Mouse (Mus musculus) myocyte (in vitro differentiated cells): ENCODE measurements at regions not wholly inside any gene's neighbourhood (a gene's known extent, or its start where the extent isn't known, plus 50 kb on each side); places are given as distances from the start of the nearest gene placed in this dataset.

Experiments used
- H3K27me3 ChIP-seq: one replicate; pipeline ENCODE4 v1.6.1; 2011; ENCODE audit not compliant: control insufficient read depth, insufficient read depth, insufficient read length
- H3K36me3 ChIP-seq: one replicate; pipeline ENCODE4 v1.6.1; 2011; ENCODE audit not compliant: control insufficient read depth, insufficient read depth
- H3K4me2 ChIP-seq: one replicate; pipeline ENCODE4 v1.6.1; 2011; ENCODE audit warnings: low read depth, control low read depth
- H3K4me3 ChIP-seq: one replicate; pipeline ENCODE4 v1.5.1; 2011; ENCODE audit warnings: mild to moderate bottlenecking, control low read depth, moderate library complexity
- H3K79me2 ChIP-seq: one replicate; pipeline ENCODE4 v1.6.1; 2011; ENCODE audit not compliant: control insufficient read depth, insufficient read depth
- H3ac ChIP-seq: one replicate; pipeline ENCODE4 v1.6.1; 2011; ENCODE audit not compliant: control insufficient read depth, insufficient read length
- CEBPB ChIP-seq: IDR thresholded peaks from 2 replicates; pipeline ENCODE4 v1.6.1; 2011; ENCODE audit warnings: mild to moderate bottlenecking, moderate library complexity; ENCODE audit not compliant: poor library complexity, insufficient read depth, severe bottlenecking
- E2F4 ChIP-seq: IDR thresholded peaks from one replicate; pipeline ENCODE4 v1.6.1; 2011; ENCODE audit warnings: mild to moderate bottlenecking, control low read depth, moderate library complexity; ENCODE audit not compliant: insufficient read depth
- MAX ChIP-seq: IDR thresholded peaks from one replicate; pipeline ENCODE4 v1.6.1; 2011; ENCODE audit warnings: low read depth, mild to moderate bottlenecking, control low read depth
- MYOD1 ChIP-seq, 3 experiments: IDR thresholded peaks; one replicate each; pipeline ENCODE4 v1.6.1; 2011; ENCODE audit warnings: control low read depth in 2 of 3, low read depth in 2 of 3, mild to moderate bottlenecking in 2 of 3, moderate library complexity in 1 of 3; ENCODE audit not compliant: insufficient read length in 2 of 3, control insufficient read depth in 1 of 3
- MYOG ChIP-seq, 3 experiments: IDR thresholded peaks; one replicate each; pipeline ENCODE4 v1.6.1; 2011; ENCODE audit warnings: control low read depth in 2 of 3, low read depth in 2 of 3, mild to moderate bottlenecking in 2 of 3; ENCODE audit not compliant: insufficient read length in 2 of 3, control insufficient read depth in 1 of 3, insufficient read depth in 1 of 3
- POLR2A ChIP-seq: IDR thresholded peaks from one replicate; pipeline ENCODE4 v1.6.1; 2011; ENCODE audit warnings: low read depth, mild to moderate bottlenecking, control low read depth, moderate library complexity; ENCODE audit not compliant: insufficient read length
- POLR2AphosphoS2 ChIP-seq: IDR thresholded peaks from one replicate; pipeline ENCODE4 v1.6.1; 2011; ENCODE audit warnings: low read depth, control low read depth; ENCODE audit not compliant: insufficient read length
- REST ChIP-seq: IDR thresholded peaks from one replicate; pipeline ENCODE4 v1.6.1; 2011; ENCODE audit warnings: mild to moderate bottlenecking, control low read depth, moderate library complexity; ENCODE audit not compliant: insufficient read depth, insufficient read length
- SRF ChIP-seq: IDR thresholded peaks from one replicate; pipeline ENCODE4 v1.6.1; 2011; ENCODE audit warnings: low read depth; ENCODE audit not compliant: control insufficient read depth, insufficient read length
- TCF12 ChIP-seq: IDR thresholded peaks from one replicate; pipeline ENCODE4 v1.6.1; 2011; ENCODE audit warnings: mild to moderate bottlenecking, control low read depth; ENCODE audit not compliant: poor library complexity, insufficient read depth, severe bottlenecking
- TCF3 ChIP-seq: IDR thresholded peaks from one replicate; pipeline ENCODE4 v1.6.1; 2011; ENCODE audit warnings: low read depth, control low read depth; ENCODE audit not compliant: insufficient read length
- USF1 ChIP-seq: IDR thresholded peaks from one replicate; pipeline ENCODE4 v1.6.1; 2011; ENCODE audit warnings: low read depth, mild to moderate bottlenecking, control low read depth, moderate library complexity

- no peaks in the 10 kb centered on the region for H3K27me3 ChIP-seq
- TF ChIP-seq TCF12 (no peak), SRF (no peak), POLR2A (no peak), TCF3 (no peak), MYOG (IDR thresholded peaks at IDR 0.05; ENCODE audit: control insufficient read depth in 1 of 3, insufficient read depth in 1 of 3, insufficient read length in 2 of 3, low read depth in 2 of 3) (no peak), REST (no peak), USF1 (no peak), E2F4 (no peak), MYOD1 (IDR thresholded peaks at IDR 0.05; ENCODE audit: control insufficient read depth in 1 of 3, insufficient read length in 2 of 3, low read depth in 2 of 3) (no peak)
These were observed 372.3 kb upstream of the Jarid2 start for GRCm38 (mm10) chr13:44356981-44357380.

GRCm38 (mm10) chr13:44359344-44359743 is 369.9 kb upstream of the Jarid2 start:
- no peak overlapping the region for H3ac ChIP-seq
- no peaks in the 10 kb centered on the region for H3K79me2 ChIP-seq
- no peak overlapping the region for H3K4me3 ChIP-seq
- no peak overlapping the region for H3K4me2 ChIP-seq
- no peaks in the 10 kb centered on the region for H3K27me3 ChIP-seq
- TF ChIP-seq SRF (no peak), E2F4 (no peak), TCF3 (no peak), REST (no peak), MYOG (IDR thresholded peaks at IDR 0.05; ENCODE audit: control insufficient read depth in 1 of 3, insufficient read depth in 1 of 3, insufficient read length in 2 of 3, low read depth in 2 of 3) (no peak), MYOD1 (IDR thresholded peaks at IDR 0.05; ENCODE audit: control insufficient read depth in 1 of 3, insufficient read length in 2 of 3, low read depth in 2 of 3) (no peak), POLR2AphosphoS2 (no peak), TCF12 (no peak)
- H3K36me3 ChIP-seq, result no peaks in the 10 kb centered on the region

More at GRCm38 (mm10) chr13:44356981-44357380, 372.3 kb upstream of the Jarid2 start:
- no peak overlapping the region for H3K4me2 ChIP-seq
- no peak overlapping the region for H3ac ChIP-seq
- H3K79me2 ChIP-seq, result no peaks in the 10 kb centered on the region
- no peaks in the 10 kb centered on the region for H3K36me3 ChIP-seq
- H3K4me3 ChIP-seq, result no peak overlapping the region

GRCm38 (mm10) chr13:44360016-44360415 is 369.3 kb upstream of the Jarid2 start:
- H3K79me2 ChIP-seq, result no peaks in the 10 kb centered on the region
- H3K36me3 ChIP-seq, result no peaks in the 10 kb centered on the region
- TF ChIP-seq REST (no peak), E2F4 (no peak), POLR2A (no peak), CEBPB (no peak), SRF (no peak), USF1 (no peak), TCF12 (no peak), MYOD1 (IDR thresholded peaks at IDR 0.05; ENCODE audit: control insufficient read depth in 1 of 3, insufficient read length in 2 of 3, low read depth in 2 of 3) (no peak), POLR2AphosphoS2 (no peak), MAX (no peak), MYOG (IDR thresholded peaks at IDR 0.05; ENCODE audit: control insufficient read depth in 1 of 3, insufficient read depth in 1 of 3, insufficient read length in 2 of 3, low read depth in 2 of 3) (no peak), TCF3 (no peak)
- H3K4me3 ChIP-seq, result no peak overlapping the region
- H3K4me2 ChIP-seq, result no peak overlapping the region
- H3ac ChIP-seq, result no peak overlapping the region
- no peaks in the 10 kb centered on the region for H3K27me3 ChIP-seq

GRCm38 (mm10) chr13:44360725-44361290 is 368.5 kb upstream of the Jarid2 start:
- Histone ChIP-seq H3K36me3 (no peaks in the 10 kb centered on the region), H3K27me3 (no peaks in the 10 kb centered on the region), H3ac (no peak overlapping the region), H3K4me2 (no peak overlapping the region), H3K79me2 (no peaks in the 10 kb centered on the region), H3K4me3 (no peak overlapping the region)
- TF ChIP-seq USF1 (no peak), CEBPB (no peak), TCF12 (no peak), SRF (no peak), POLR2A (no peak), MYOD1 (IDR thresholded peaks at IDR 0.05; ENCODE audit: control insufficient read depth in 1 of 3, insufficient read length in 2 of 3, low read depth in 2 of 3) (no peak), E2F4 (no peak), TCF3 (no peak), REST (no peak), MYOG (IDR thresholded peaks at IDR 0.05; ENCODE audit: control insufficient read depth in 1 of 3, insufficient read depth in 1 of 3, insufficient read length in 2 of 3, low read depth in 2 of 3) (no peak)
